Mouse (Mus musculus) spleen, postnatal 36 days (tissue): ENCODE measurements around the gene Evpl.

Experiments
- DNase-seq, 2 experiments: peaks; one replicate each; pipeline ENCODE4 v3.0.0; 2022; ENCODE audit warnings: low spot score in 2 of 2, mixed read lengths in 1 of 2

Evpl gene

DNA sequence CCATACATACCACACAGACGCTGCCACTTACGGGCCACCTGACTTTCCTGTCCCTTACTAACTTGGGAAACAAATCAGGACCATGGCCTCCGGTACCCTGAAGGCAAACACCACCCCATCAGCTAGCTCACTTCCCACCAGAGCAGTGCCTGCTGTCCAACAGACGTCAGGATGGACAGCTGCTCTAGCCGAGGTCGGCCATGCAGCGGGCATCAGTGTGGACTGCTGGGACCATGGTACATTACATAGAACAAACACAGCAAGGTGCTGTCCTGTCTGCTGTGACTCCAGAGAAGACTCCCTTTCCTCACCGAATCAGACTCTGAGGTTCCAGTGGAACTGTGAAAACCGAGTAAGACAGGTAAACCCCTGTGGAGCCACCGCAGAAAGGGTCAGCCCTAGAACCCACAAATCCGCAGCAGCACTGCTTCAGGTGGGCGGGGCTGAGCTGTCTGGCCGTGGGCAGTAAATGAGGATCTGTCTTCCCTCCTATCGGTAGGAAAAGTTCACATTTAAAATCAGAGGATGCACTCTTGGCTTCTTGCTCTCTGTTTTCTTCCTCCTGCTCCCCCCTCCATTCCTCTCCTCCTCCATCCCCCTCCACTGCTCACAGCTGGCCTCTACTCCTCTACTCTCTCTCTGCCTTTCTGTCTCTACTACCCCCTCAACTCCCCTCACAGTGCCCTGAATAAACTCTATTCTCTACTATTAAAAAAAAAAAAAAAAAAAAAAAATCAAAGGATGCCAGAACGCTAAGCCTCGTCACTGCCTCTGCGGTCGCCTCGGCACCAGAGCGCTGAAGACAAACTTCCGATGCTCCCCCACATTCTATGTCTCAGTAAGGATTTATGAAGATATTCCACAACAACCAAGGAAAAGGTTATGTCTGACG is 17.5 kb upstream of the Evpl start:
- no peak for DNase-seq

DNA sequence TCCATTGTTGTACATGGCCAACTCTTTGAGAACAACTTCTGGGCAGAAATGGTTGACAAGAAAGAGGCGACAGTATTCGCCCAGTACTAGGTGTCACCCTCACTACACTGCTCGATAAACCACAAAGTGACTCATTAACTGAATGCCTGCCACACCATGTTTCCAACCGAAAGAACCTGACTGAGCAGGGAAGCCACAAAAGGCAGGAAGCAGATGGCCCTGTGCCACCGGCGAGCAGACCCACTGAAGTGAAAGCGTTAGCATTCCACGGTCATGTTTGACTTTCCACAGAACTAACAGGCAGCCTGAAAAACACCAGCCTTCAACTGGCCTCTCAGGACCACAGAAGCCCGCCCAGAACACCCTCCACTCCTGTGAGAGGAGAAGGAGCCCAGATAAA is 16.8 kb upstream of the Evpl start:
- no peak for DNase-seq

DNA sequence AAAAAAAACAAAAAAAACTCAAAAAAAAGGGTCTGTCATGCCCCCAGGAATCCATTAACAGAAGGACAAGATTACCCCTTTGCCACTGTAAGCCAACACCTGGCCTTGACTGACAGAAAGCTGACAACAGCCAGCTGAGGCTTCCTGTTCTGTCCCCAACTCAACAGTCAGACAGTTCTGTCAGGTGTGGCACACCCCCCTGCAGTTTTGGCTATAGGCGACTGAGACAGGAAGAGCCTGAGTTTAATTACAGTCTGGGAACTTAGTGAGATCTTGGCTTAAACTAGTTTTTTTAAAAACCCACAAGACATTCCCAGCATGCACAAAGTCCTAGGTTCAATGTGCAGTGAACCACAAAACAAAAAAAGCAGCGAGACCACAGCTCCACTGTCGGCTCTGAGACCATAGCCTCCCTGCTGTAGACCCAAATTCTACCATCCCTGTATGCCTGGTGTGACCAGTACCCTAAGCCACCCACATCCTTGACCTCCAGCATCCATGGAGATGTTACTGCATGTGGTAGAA is 15.3 kb upstream of the Evpl start:
- DNase-seq, result no peak

DNA sequence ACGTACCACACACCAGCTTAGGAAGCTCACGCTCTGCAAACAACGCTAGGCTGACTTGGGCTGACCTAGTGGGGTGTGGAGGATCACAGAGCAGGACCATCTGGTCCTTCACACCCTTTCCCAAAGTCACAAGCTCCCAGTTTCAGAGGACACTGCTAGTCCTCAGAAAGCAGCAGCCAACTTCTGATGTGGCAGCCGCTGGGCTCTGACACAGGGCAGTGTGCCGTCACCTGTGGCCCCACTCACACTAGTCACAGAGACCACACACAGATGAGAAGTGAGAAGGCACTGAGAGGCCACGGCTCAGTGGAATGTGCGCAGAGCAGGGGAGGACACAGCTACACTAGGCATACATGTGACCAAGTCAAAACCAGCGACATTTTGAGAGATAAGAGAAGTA is 13.0 kb upstream of the Evpl start:
- no peak for DNase-seq

DNA sequence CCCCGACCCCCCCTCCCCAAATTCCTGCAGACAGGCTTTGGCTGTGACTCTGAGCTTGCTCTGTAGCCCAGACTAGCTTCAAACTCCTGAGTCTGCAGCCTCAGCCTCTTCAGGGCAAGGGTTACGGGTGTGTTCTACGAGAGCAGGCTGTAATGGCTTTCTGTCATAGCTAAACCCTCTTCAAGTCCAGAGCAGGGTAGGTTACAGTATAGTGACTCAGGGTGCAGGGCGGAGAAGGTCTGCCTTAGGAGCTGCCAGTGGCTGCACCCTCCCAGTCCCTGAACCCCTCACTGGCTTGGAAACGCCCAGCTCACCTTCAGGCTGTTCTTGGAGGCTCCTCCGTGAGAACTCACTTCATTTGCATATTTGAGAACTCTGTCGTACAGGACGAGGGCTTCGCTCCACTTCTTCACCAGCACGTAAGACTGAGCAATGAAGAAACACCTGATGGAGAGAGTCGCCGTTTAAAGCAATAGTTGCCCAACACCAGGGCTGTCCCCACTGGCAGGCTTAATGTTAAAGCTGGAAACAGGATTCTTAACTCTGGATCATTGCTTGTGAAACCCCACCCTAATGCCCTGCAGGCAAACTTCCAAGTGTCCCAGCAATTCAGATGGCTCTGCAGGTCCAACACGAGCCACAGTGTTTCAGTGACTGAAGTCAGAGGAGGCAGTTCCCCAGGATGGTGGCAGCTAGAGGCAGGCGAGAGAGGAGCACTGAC is 9.8 kb upstream of the Evpl start:
- DNase-seq, result no peak

DNA sequence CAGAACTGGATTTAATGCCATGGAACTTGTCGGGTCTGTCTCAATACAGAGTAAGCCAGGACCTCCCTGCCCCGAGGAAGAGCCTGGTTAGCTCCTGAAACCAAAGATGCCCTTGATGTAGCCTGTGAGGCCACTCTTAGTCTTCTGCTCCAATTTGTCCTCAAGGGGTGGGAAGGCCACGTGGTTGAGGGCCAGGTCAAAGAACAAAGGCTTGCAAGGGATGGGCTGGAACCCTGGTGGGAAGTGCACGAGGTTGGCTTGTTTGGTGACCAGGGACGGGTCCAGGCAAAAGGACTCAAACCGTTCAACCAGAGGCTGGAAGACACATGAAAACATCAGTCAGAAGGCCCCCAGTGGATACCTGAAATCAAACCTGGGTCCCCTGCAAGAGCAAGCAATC is 7.7 kb upstream of the Evpl start:
- DNase-seq, result no peak

DNA sequence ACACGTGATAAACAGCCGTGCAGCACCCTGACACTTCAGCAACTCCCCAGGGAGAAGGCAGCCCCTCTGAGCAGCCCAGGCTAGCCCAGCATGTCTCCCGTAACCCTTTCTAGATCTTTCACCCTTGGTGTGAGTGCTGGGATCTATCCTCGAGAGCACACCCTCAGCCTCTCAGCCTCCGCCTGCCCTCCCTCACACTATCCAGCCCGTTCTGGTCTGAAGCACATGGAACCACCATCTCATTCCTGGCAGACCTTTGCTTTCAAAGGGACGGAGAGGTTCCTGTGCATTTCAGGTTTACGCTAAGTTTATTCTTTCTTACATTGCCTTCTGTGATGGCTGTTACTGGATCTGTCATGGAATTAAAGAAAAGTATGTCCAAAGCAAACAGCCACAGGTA is 6.7 kb upstream of the Evpl start:
- no peak for DNase-seq

DNA sequence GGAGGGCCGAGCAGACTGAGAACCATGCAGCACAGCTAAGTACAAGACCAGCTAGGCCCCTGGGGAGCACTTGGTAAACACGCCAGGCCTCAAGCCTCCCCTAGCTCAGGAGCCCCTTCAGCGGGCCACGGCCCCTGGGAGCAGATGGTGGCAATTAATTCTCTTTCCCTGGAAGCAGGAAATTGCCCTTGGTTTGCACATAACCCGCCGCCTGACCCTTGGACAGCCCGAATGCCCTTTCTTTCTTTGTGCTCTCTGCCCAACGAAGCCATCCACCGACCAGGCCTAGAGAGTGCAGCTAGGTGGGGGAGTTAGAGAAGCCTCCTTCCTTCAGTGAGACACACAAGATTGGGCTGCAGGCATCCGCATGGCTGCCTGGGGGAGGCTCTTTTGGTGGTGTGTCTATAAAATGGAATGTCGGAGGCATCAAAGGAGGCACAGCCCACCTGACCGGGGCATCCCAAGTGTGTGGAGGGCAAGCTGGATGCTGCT is 3.9 kb upstream of the Evpl start:
- no peak for DNase-seq

DNA sequence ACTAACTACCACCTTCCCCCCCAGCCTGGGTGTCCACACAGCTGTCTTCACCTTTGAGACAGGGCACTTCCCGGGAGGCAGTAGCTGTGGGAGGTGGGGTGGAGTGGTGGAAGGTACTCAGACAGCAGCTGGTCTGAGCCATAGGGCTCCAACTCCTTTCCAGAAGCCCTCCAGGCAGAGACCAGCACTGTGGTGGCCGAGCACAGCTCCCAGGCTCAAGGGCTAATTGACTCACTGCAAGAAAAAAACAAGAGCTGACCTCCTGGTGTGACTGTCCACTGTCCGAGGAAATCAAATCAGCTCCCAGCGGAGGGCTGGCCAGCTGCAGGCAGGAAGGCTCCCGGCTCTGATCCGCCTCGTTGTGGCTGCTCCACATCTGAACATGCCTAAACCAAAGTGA is 1.9 kb upstream of the Evpl start:
- no peak for DNase-seq

DNA sequence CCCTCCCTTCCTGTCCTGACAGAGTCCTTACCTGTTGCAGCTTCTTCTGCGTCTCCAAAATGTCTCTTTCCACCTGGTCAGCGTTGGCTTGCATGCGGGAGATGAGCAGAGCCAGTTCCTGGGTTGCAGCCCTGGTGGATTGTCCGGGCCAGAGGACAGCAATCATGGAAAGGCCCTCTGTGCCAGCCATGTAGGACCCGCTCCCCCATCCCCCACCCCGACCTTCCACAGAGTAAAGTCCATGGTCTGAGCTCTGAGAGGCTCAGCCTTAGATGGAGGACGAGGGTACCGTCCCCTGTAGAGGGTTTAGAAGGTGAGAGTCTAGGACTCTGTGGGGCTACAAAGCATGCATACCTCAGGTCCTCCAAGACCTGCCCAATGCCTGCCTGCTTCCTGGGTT is 3.0 kb downstream of the Evpl start:
- DNase-seq, result no peak

DNA sequence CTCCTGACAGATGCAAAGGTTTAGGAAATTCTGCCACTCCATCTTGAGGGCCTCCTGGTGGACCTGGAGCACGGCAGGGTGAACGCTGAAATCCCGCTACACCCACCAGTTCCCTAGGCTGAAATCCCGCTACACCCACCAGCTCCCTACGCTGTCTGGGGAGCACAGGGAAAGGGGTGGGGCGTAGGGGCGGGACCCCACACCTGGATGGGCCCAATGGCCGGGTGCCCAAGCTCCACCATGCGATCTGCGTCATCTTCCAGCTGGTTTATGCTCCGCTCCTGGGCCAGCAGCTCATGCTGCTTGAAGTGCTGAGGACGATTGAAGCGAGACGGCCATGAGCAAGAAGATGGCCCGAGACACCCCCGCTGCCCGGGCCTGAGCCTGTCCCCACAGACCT is 5.5 kb downstream of the Evpl start:
- DNase-seq, result no peak

DNA sequence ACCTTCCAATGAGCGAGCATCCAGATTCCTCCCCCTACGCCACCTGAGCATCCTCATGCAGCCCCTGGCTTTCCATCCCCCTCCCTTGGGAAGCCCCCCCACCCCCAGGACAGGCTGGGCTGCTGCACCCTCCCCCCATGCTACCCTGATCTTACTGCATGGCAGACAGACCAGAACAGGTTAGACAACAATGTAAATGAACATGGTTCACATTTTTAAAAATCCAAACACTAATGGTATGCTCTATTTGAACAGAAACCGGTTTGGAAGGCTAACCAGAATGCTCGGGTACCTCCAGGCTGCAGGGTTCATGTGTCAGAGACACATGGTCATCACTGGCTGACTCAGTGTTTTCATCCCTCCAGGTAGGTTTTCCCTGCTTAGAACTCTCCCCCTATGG is 9.2 kb downstream of the Evpl start:
- no peak for DNase-seq

DNA sequence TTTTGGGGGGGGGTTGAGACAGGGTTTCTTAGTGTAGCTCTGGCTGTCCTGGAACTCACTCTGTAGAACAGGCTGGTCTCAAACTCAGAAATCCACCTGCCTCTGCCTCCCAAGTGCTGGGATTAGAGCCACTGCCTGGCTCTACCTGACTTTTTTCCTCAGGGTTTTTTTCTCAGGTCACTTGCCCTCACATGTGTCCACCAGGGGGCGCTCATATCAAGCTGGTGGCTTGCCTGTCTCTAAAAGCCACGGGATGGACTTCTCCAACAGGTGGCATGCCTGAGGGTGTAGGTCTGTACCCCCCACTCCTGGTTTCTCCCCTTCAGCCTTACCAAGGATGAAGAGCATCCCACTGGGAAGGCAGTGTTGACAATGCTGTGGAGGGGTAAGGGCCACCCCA is 11.5 kb downstream of the Evpl start:
- DNase-seq, result peak; percentile 60 to 71

DNA sequence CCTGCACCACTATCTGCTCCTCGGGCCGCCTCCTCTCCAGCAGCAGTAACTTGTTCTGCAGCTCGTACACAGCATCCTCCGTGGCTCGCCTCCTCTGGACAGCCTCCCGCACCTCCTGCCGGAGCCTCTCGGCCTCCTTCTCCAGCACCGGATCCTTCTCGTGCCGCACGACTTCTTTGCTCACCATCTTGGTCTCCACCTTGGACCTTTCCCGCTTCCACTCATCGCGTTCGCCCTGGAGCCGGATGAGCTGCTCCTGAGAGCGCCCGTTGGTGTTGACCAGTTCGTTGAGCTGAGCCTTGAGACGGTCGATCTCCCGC is 15.2 kb downstream of the Evpl start:
- no peak for DNase-seq

DNA sequence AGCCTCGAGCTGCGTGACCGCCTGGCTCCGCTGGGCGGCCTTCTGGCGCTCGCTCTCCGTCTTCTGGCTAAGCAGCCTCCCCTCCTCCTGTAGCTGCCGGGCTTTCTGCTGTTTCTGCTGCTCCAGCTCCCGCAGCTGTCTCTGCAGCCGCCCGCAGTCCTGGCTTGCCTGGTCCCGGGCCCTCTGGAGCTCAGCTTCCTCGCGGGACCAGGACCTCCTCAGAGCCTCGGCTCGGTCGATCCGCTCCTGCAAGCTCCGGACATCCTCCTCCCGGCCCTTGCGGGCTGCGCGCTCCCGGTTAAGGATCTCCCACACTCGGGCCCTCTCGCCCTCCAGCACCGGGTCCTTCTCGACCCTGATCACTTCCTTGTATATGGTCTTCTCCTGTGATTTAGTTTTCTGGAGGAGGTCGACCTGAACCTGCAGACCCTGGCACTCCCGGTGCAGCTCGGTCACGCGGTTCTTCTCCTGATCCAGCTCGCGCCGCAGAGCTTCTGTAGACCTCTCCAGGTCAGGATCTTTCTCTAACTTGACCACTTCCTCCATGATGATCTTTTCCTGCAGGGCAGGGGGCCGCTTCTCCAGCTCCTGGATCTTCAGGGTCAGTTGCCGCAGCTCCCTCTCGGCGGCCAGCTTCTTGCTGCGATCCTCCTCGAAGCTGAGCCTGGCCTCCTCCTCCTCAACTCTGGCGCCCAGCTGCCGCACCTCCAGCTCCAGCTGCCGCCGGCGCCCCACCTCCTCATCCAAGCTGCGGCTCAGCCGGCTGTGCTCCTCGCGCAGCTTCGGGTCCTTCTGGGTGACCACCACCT is 15.7 kb downstream of the Evpl start:
- DNase-seq, result no peak

DNA sequence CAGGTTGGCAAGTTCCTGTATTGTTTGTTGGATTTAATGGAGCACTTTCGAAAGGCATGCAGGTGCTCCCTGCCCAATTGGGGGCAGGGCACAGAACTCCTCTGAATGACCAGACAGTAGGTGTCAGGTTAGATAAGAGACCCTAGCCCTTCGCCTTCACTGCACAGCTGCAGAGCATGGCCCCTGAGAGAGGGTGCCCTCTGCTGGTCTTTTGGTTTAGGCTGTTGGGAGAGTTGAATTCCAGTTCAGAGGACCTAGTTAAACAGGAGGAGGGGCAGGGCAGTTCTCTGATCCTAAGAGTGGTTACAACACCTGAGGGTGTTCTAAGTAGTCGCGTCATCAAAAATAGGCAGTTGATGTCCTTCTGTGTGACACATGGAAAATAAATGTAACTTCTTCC is 18.0 kb downstream of the Evpl start:
- DNase-seq, result peak; percentile 44 to 49

DNA sequence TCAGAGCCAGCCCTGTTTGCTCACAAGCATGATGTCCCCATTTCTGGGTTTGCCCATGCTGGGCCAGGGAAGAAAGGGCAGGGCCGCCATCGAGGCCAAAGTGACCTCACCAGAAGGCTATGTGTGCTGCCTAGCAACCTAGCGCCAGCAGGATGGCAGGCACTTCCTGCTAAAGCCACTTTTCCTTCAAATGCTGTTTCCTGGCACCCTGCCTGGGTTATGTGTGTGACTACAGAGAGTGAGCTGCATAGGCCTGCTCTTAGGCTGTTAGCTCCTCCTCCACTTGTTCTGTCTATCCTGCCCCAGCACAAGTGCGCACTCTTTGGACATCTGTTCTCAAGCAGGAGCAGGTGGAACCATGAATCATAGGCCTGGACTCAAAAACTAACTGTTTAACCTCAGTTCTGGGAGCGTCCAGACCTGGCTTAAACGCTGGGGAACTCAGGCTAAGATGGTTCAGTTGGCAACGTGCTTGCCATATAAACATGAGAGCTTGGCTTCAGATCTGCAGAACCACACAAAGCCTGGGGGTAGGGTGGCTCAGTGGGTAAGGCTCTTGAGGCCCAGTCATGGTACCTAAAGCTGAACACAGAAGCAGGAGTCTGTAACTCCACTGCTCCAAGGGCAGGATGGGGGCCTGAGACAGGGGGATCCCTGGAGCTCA is 19.0 kb downstream of the Evpl start:
- peak; percentile 48 to 57 for DNase-seq

DNA sequence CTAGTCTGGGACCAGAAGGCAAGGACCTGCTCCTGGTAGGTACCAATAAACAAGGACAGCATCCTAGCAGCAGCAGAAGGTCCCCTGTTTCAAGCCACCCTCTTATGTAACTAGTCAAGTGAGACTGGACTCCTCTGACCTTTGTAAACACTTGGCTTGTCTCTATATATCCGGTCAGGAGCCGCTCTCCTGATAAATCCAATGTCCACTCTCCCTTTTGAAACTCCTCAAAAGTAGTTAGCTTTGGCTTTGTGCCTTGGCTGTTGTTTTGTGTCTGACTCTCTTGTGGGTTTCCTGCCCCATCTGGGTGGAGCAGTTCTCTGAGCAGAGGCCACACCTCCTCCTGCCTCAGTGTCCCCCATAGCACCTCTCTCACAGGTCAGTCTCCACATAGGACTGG is 19.6 kb downstream of the Evpl start:
- no peak for DNase-seq

DNA sequence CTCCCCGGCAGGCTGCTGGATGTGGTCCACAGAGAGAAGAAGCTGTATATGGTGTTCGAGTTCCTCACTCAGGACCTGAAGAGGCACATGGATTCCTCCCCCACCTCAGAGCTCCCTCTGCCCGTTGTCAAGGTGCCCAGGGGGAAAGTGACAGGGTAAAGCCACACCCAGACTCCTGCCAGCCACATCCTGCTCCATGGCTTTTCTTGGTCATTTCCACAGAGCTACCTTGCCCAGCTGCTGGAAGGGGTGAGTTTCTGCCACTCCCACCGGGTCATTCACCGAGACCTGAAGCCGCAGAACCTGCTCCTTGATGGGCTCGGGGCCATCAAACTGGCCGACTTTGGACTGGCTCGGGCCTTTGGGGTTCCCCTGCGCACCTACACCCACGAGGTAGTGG is 21.3 kb downstream of the Evpl start:
- no peak for DNase-seq

DNA sequence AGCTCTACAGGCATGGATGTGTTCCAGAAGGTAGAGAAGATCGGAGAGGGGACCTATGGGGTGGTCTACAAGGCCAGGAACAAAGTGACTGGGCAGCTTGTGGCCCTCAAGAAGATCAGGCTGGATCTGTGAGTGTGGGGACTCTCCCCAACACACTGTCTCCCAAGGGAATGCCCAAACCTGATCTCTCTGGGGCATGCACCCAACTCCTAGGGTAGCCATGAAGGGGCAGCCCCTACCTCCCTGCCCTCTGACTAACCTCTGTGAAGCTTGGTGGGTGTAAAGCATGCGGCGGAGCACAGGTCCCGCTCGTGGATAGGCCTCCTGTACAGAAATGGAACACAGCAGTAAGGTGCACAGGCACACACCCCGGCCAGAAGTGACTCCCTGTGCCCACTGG is 21.9 kb downstream of the Evpl start:
- no peak for DNase-seq

DNA sequence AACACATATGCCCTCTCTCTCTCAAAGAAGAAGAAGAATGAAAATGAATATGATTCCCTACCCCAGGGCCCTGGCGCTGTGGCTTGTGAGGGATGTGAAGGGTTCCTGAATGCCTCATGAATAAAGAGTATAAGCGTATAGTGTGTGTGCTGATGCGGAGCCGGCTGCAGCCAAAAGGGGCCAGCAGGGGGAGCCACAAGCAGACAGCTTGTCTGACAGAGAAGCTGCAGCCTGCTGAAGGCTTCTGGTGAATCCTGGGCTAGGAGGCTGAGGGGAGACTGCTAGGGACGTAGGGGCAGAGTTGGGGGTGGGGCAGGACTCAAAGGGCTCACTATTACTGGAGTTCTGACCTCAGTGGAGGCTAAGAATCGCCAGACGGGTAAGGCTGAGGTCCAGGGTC is 22.7 kb downstream of the Evpl start:
- no peak for DNase-seq
